Mouse (Mus musculus) C2C12 (cell line): ENCODE data around the gene Kcnt1. TPM values are rescaled to one million over a fixed set of nuclear protein-coding genes. Genes with fewer than 3 reads are reported as not detected.

Experiments used
- H3K27me3 ChIP-seq: one replicate; pipeline ENCODE4 v1.6.1; 2011; ENCODE audit not compliant: control insufficient read depth, insufficient read depth, insufficient read length
- H3K36me3 ChIP-seq: one replicate; pipeline ENCODE4 v1.6.1; 2011; ENCODE audit not compliant: control insufficient read depth, insufficient read depth
- H3K4me3 ChIP-seq: one replicate; pipeline ENCODE4 v1.5.1; 2011; ENCODE audit warnings: mild to moderate bottlenecking, control low read depth; ENCODE audit not compliant: poor library complexity, insufficient read depth, severe bottlenecking
- H3K79me2 ChIP-seq: one replicate; pipeline ENCODE4 v1.6.1; 2011; ENCODE audit not compliant: control insufficient read depth, insufficient read depth
- H3K79me3 ChIP-seq: one replicate; pipeline ENCODE4 v1.6.1; 2011; ENCODE audit warnings: low read depth, control low read depth
- H3ac ChIP-seq: one replicate; pipeline ENCODE3; 2011; ENCODE audit warnings: low read depth; ENCODE audit not compliant: control insufficient read depth, insufficient read length
- CEBPB ChIP-seq: IDR thresholded peaks from one replicate; pipeline ENCODE4 v1.6.1; 2011; ENCODE audit warnings: low read depth, mild to moderate bottlenecking, control low read depth, moderate library complexity
- CTCF ChIP-seq: IDR thresholded peaks from one replicate; pipeline ENCODE4 v1.5.1; 2011; ENCODE audit not compliant: control insufficient read depth, insufficient read depth, insufficient read length
- FOSL1 ChIP-seq: IDR thresholded peaks from one replicate; pipeline ENCODE4 v1.8.0; 2011; ENCODE audit warnings: mild to moderate bottlenecking, low read length; ENCODE audit not compliant: poor library complexity, insufficient read depth, severe bottlenecking
- MAX ChIP-seq: IDR thresholded peaks from one replicate; pipeline ENCODE4 v1.6.1; 2011; ENCODE audit warnings: mild to moderate bottlenecking, control low read depth
- MYOD1 ChIP-seq: IDR thresholded peaks from one replicate; pipeline ENCODE4 v1.6.1; 2011; ENCODE audit warnings: low read depth; ENCODE audit not compliant: control insufficient read depth, insufficient read length
- MYOG ChIP-seq: IDR thresholded peaks from one replicate; pipeline ENCODE4 v1.6.1; 2011; ENCODE audit not compliant: control insufficient read depth, insufficient read length; ENCODE audit errors: extremely low read depth
- USF1 ChIP-seq: IDR thresholded peaks from one replicate; pipeline ENCODE4 v1.6.1; 2011; ENCODE audit warnings: low read depth, mild to moderate bottlenecking, control low read depth, moderate library complexity
- polyA plus RNA-seq: library from polyadenylated mRNA; unstranded; fragments of >200 nt; fragmentation: generic; extraction: Trizol; gene quantifications from one replicate; pipeline ENCODE4 v1.2.1, GENCODE M21; 2012; ENCODE audit warnings: missing spikeins

Kcnt1 gene
- polyA plus RNA-seq, 1 experiment: not detected

- Histone ChIP-seq H3K79me2 (no peaks in the 10 kb centered on the region), H3K79me3 (no peaks in the 10 kb centered on the region)
- no peak for TF ChIP-seq USF1
- no peak for TF ChIP-seq CEBPB
- TF ChIP-seq MYOD1: no peak
- TF ChIP-seq MAX: no peak
- no peak for TF ChIP-seq MYOG
- TF ChIP-seq FOSL1: no peak
- peak; percentile 73 for TF ChIP-seq CTCF
Measured at GRCm38 (mm10) chr2:25836291-25836690, 27.2 kb upstream of the Kcnt1 start.

DNA sequence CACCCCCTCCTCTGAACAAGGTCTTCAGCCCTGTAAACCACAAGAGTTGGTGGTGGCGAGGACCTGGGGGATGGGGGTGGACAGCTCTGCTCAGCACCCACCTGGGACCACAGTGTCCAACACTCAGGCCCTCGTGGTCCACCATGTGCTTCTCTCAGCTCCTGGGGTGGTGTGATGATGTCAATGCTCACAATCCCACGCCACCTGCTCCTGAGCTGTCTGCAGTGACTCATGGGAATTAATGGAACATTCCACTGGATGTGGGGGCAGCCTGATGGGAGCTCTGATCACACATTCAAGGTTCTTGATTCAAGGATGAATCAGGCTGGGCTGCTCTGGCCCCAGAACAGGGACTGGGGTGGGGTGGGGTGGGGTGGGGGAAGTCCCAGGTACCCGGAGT is 21.4 kb upstream of the Kcnt1 start:
- no peak overlapping the region for H3ac ChIP-seq
- no peak for TF ChIP-seq CEBPB
- peak; percentile 85 for TF ChIP-seq MAX
- TF ChIP-seq FOSL1: no peak
- TF ChIP-seq MYOG: no peak
- no peak for TF ChIP-seq USF1
- TF ChIP-seq MYOD1: peak; percentile 72
- no peak overlapping the region for H3K4me3 ChIP-seq
- H3K79me2 ChIP-seq: no peaks in the 10 kb centered on the region
- no peaks in the 10 kb centered on the region for H3K36me3 ChIP-seq
- no peaks in the 10 kb centered on the region for H3K79me3 ChIP-seq
- H3K27me3 ChIP-seq: peaks cover 4% of the 10 kb centered on the region

More at GRCm38 (mm10) chr2:25836291-25836690, 27.2 kb upstream of the Kcnt1 start:
- Histone ChIP-seq H3K27me3 (peaks cover 17% of the 10 kb centered on the region), H3K4me3 (no peak overlapping the region), H3K36me3 (no peaks in the 10 kb centered on the region), H3ac (no peak overlapping the region)

GRCm38 (mm10) chr2:25842758-25843157 is 20.8 kb upstream of the Kcnt1 start:
- H3K27me3 ChIP-seq: peaks cover 4% of the 10 kb centered on the region
- H3K36me3 ChIP-seq: no peaks in the 10 kb centered on the region
- H3K79me2 ChIP-seq: no peaks in the 10 kb centered on the region
- TF ChIP-seq MYOG (no peak), MAX (no peak), CEBPB (no peak), CTCF (no peak), FOSL1 (no peak), MYOD1 (no peak), USF1 (no peak)
- H3K79me3 ChIP-seq: no peaks in the 10 kb centered on the region
- H3ac ChIP-seq: no peak overlapping the region
- no peak overlapping the region for H3K4me3 ChIP-seq

GRCm38 (mm10) chr2:25844097-25844496 is 19.4 kb upstream of the Kcnt1 start:
- Histone ChIP-seq H3K36me3 (no peaks in the 10 kb centered on the region), H3ac (no peak overlapping the region), H3K4me3 (no peak overlapping the region), H3K27me3 (peaks cover 4% of the 10 kb centered on the region), H3K79me3 (no peaks in the 10 kb centered on the region), H3K79me2 (no peaks in the 10 kb centered on the region)
- no peak for TF ChIP-seq MYOG
- TF ChIP-seq CEBPB: no peak
- no peak for TF ChIP-seq CTCF
- no peak for TF ChIP-seq FOSL1
- no peak for TF ChIP-seq MAX
- TF ChIP-seq USF1: no peak
- no peak for TF ChIP-seq MYOD1

DNA sequence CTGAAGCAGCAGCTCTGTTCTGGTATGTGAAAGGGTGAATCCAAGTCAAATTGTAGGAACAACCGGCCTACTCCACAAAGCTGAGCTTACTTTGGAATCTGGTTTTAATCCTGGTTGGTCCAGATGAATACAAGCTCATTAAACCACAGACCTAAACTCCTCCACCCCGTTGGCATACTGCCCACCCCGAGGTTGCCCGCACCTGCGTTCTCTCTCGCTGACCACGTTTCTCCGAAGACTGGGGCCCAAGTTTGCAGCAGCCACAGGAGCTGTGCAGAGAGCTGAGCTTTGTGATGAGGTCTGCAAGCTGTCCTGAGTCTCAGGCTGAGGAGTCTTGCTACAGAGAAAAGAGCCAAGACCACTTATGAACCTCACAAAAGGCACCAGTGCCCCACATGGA is 17.0 kb upstream of the Kcnt1 start:
- no peaks in the 10 kb centered on the region for H3K79me3 ChIP-seq
- H3ac ChIP-seq: no peak overlapping the region
- peaks cover 4% of the 10 kb centered on the region for H3K27me3 ChIP-seq
- H3K4me3 ChIP-seq: no peak overlapping the region
- no peak for TF ChIP-seq MYOD1
- TF ChIP-seq MAX: no peak
- no peak for TF ChIP-seq FOSL1
- no peak for TF ChIP-seq CTCF
- TF ChIP-seq MYOG: no peak
- TF ChIP-seq CEBPB: no peak
- no peak for TF ChIP-seq USF1
- H3K36me3 ChIP-seq: no peaks in the 10 kb centered on the region
- no peaks in the 10 kb centered on the region for H3K79me2 ChIP-seq

DNA sequence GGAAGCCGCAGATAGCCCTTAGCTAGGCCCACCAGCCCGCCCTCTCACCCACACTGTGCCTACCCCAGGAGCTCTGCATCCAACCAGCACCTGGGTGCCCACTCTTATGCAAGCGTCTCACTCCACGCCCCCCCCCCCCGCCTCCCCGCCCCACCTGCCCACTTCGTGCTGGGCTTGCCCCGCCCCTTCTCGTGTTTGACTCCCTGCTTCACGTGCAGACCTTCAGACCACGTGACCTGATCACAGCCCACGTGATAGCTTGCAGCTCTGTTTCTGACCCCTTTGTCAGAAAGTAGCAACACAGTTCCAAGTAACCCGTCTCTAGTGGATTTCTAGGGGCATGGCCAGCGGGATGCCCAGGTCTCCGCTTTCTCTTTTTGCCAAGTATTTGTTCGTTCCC is 16.3 kb upstream of the Kcnt1 start, which contains the start of gene Sohlh1:
Gene Sohlh1, minus strand, starts transcription at position 23 of the 400 bp plus-strand sequence.
- no peak for TF ChIP-seq FOSL1
- no peak for TF ChIP-seq CTCF
- TF ChIP-seq MYOD1: no peak
- no peak for TF ChIP-seq USF1
- Histone ChIP-seq H3ac (no peak within 1 kb of the TSS), H3K4me3 (no peak within 1 kb of the TSS), H3K36me3 (no peaks in the 10 kb centered on the region), H3K27me3 (peaks cover 4% of the 10 kb centered on the region), H3K79me3 (no peaks in the 10 kb centered on the region), H3K79me2 (no peaks in the 10 kb centered on the region)
